Mouse (Mus musculus) ovary, postnatal 10 days (tissue): Measurements from ENCODE around the gene Zdhhc8.

ENCODE experiments used
- DNase-seq: peaks from one replicate; pipeline ENCODE4 v3.0.0; 2022; ENCODE audit warnings: low spot score

The Zdhhc8 gene

DNA sequence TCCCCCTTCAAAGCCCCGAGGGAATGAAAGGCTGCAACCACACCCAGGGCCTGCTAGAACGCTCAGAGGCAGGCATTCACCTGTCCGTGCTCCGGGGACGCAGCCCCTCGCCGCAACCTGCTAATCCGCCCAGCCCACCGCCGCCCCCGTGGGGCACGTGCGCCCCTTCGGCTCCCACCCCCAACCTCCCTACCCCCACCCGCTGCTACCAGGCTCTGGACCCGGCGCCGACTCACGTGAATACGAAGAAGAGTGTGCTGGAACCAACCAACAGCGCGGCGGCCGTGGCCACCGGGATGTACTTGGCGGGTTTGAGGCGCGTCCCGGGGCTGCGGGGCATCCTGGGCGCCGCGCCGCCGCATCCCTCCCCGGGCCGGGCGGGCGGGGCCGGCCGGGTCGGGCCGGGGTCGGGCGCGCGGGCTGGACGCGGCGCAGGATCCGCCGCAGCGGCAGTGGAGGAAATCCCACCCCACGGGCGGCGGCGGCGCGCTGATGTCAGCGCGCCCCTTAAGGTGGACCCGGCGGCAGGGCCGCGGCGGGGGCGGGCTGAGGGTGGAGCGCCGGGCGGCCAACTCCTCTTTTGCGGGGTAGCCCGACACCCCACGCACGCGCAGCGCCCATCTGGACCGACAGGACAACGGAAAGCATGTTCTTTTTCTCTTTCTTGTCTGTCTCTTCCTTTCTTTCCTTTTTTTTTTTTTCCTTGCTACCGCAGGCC, at the start of gene Zdhhc8:
TSS of gene Zdhhc8 (minus strand) at position 466 of the 718 bp plus-strand sequence.
- peak; percentile 53 for DNase-seq

DNA sequence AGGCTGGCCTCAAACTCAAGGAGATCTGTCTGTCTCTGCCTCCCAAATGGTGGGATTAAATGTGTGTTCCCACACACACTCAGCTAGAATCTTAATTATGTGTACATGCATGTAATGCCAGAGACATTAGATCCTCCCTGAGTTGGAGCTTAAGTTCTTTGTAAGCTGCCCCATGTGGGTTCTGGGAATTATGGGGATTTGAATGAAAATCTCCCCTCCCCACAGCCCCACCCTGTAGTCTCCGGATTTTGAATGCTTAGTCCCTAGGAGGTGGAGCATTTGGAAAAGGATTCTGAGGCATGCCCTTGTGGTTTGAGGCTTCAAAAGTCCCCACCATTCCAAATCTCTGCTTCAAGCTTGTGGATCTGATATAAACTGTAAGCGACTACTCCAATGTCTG, 40.2 kb upstream of the Zdhhc8 start:
- DNase-seq, result no peak

GRCm38 (mm10) chr16:18268182-18268581, 33.2 kb upstream of the Zdhhc8 start:
- DNase-seq, result no peak

DNA sequence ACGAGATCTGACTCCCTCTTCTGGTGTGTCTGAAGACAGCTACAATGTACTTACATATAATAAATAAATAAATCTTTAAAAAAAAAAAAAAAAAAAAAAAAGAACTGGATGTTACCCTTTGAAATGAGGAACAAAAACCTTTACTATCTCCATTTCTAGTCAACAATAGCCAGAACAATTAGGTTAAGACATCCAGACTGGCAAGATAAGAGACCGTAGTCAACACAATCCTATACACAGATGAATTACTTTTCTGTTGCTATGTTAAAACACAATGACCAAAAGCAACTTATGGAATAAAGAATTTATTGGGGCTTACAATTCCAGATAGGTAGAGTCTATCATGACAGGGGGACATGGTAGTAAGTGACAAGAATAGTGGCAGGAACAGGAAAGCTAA, 30.1 kb upstream of the Zdhhc8 start:
- no peak for DNase-seq

DNA sequence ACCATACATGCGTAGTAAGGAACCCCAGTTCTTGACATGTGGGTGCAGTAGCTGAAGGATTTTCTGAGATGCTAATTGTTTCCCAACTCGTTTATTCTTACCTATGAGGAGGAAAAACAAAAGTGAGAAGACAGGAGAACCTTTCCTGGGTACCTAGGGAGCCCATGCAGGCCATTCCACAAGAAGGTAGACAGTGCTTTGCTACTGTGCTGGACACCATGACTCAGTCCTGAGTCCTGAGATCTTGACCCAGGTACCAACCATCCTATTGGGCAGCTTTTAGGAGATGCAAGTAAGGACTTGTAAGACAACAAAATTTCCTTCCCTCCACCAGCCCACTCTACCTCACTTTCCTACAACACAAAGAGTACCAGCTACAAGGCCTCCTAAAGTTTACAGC, 23.3 kb upstream of the Zdhhc8 start, which contains the start of gene Gm49776:
TSS of gene Gm49776 (minus strand) at position 101 of the 400 bp plus-strand sequence.
- no peak for DNase-seq

DNA sequence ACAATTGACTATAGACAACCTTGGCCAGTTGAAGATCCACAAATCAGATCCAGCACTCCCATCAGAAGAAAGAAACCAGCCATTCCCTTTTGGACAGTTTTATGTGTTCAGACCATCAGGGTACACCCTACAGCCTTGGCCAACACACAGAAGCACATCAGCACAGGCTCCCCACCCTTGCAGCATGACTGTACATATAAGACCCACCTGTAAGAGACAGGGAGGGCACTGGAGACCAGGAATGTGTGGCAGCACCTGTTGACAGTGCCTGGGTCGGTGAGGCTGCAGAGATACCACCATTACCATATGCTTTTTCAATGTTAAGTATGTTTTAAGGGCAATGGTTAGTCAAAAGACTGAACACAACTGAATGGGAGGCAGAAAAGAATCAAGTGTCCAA, 18.9 kb upstream of the Zdhhc8 start:
- DNase-seq, result no peak

DNA sequence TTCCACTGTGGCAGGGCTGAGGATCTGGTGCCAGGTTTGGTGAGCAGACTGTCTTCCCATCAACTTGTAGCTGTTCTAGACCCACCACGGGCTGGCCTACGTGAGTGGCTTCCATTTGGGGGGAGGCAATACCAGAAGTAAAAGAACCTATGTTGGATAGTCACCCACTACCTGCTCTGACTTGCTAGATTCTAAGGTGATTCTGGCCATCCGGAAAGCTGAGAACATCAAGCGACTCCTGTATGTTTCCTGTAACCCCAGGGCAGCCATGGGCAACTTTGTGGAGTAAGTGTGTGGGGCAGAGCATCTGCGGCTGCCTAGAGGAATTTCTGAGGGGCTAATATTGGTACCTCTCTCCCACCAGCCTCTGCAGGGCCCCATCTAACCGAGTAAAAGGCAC, 17.8 kb upstream of the Zdhhc8 start:
- DNase-seq, result no peak

GRCm38 (mm10) chr16:18250828-18251790, 16.2 kb upstream of the Zdhhc8 start:
- DNase-seq, result no peak

DNA sequence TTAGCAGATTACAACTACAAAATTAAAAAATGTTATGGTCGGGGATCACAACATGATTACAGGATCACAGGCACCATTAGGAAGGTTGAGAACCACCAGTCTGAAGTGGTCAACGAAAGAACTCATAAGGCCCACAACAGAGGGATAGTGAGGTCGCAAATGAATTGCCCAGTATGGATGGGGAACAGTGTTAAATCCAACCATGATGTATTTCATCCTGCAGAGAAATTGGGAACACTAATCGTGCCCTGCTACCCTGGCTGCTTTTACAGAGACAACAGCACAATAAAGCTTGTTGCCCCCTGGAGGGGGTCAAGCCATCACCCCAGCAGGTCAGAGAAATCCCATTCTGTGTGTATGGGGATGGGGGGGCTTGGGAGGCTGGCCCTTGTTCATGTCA, 15.3 kb upstream of the Zdhhc8 start:
- DNase-seq, result no peak

DNA sequence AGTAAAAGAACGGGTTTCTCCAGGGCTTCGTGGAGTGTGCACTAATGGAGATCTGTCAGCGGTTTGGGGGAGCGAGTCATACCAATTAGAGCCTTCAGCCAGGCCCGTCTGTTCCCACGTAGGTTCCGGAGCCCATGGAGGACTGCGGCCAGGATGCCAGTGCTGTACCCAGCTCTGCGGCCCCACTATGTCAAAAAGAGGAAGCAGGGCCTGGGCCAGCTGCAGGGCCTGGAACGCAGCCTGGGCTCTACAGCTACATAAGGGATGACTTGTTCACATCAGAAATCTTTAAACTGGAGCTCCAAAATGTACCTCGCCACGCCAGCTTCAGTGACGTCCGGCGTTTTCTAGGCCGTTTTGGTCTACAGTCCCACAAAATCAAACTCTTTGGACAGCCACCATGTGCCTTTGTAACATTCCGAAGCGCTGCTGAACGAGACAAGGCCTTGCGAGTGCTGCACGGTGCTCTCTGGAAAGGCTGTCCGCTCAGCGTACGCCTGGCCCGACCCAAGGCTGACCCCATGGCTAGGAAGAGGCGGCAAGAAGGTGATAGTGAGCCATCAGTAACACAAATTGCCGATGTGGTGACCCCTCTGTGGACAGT, 14.5 kb upstream of the Zdhhc8 start:
- DNase-seq, result peak; percentile 27

DNA sequence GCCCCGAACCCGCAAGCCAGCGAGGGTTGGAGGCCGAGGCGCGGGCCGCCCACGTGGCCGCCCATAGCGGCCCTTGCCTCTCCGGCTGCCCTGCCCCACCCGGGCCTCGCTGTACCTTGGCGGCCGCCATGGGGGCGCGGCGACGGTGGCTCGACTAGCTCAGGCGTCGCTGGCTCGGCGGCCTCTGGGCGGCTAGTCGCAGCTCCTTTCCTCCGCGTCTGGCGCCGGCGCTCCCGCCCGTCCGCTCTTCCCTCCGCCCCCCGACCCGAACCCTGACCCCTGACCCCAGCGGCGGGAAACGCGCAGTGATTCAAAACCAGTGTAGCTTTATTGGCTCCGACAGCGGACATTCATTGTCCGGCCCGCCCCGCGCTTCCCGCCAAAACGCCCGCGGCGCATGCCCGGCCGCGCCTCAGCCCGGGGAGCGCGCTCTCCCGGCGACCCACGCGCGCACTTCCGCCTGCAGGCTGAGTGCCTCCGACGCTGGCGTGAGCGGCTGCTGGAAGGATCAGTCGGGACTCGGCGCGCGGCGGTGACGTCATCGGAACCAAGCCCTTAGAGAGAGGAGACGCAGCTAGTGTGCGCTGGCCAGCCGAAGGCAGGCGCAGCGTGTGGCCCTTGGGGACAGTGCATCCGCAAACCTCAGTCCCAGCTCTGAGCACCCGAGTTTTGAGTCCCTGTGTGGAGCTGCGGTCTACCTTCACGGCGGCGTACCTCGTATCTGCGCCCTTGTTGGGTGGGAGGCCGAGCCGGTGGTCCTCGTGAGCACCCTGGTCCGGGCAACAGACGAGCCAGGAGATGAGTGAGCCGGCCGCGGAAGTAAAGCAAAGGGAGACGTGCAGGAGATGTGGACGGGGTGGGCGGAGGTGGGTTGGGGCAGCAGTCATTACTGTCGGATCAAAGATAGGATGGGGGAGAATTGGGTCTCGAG, 13.8 kb upstream of the Zdhhc8 start, which contains the start of the genes Trmt2a and Ranbp1:
TSS of gene Trmt2a (plus strand) at position 247 of the 931 bp plus-strand sequence.
TSS of gene Ranbp1 (minus strand) at position 300 of the 931 bp plus-strand sequence.
- DNase-seq, result peak; percentile 97

- DNase-seq, result no peak
These were observed 12.8 kb upstream of the Zdhhc8 start for GRCm38 (mm10) chr16:18247521-18248399.

DNA sequence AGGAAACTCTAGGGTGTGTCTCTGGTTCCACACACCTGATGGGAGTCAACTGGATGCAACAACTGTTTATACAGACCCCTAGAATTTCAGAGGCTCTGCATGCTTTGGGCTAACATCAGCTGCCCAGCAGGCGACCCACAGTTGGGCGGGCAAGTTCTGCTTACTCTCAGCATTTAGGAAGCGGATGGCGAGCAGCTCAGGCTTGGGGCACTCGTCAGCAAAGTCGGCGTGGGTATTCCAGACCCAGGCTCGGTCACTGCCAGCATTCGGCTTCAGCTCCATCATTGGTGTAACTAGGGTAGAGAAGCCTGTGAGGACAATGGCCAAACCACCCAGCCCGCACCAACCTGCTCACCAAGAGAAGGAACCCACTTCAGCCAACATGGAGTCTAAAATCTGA, 6.6 kb upstream of the Zdhhc8 start:
- no peak for DNase-seq

DNA sequence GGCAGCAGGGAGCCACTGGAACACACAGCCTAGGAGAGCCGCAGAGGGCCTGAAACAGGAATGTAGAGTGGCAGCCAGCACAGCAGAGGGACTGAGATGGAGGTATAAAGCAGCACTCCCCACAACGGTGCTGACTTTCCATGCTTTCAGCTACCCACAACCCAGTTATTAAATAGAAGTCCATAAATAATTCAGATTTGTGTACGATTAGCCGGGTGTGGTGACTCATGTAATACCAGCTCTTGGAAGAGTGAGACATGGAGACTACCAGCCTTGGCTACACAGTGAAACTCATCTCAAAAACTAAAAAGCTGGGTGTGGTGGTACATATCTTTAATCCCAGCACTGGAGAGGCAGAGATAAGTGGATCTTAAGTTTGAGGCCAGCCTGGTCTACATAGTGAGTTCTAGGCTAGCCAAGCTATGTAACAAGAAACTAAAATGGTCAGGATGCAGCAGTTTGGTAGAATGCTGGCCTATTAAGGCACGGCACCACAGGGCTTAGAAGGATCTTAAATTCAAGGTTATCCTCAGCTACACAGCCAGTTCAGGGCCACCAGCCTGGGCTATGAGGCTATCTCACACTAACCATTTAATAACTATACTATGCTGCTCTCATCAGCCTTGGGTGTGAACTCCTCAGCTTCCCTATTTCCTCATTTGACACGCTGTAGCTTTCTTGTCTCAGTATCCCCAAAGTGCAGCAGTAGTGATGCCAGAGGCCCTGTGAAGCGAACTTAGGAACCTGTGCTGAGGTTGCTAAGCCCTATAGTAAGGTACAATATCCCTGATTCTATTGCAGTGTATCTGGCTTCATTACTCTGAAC, 2.0 kb upstream of the Zdhhc8 start:
- no peak for DNase-seq

GRCm38 (mm10) chr16:18235389-18236065, 591 bp upstream of the Zdhhc8 start:
- DNase-seq, result peak; percentile 56

GRCm38 (mm10) chr16:18233919-18234670, 841 bp downstream of the Zdhhc8 start:
- DNase-seq, result no peak

DNA sequence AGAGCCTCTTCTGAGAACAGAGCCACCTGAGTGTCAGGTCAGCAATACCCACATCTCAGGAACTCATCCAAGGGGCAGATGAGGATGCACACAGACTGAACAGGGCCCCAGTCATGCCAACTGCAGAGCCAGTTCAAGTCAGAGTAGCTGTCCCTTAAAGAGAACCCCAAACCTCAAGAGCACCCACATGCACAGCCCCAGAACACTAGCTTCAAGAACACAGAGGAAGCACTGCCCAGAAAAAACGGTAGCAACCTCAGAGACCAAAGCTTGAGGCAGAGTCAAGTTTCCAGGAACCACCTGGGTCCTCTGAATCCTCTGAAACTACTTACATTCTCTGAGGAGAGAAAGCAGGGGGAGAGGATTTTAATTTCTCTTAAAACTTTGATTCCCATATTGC, 1.5 kb downstream of the Zdhhc8 start:
- DNase-seq, result no peak

GRCm38 (mm10) chr16:18231451-18231850, 3.5 kb downstream of the Zdhhc8 start:
- DNase-seq, result no peak
